Mouse (Mus musculus): ENCODE measurements around the gene Dedd2.

DNA sequence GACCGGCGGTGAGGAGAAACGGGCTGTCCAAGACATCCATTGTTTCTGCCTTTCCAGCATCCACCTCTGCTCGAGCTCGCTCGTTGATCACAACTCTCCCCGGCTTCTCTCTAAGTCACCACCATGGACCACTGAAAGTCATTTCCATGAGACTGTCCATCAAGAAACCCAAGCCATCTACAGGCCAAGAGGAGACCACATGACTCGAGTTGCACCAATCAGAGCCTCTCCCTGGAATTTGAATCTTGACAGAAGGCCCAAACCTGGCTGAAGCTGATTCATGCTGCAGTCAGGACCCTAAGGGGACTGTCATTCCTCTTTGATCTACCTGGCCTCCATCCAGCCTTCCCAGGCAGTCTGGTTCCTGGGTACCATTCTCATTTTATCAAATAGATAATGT is 28.3 kb downstream of the Dedd2 start:
- TF ChIP-seq POLR2A (IDR thresholded peaks at IDR 0.05; ENCODE audit: insufficient read length, low read depth), result no peak
- TF ChIP-seq E2F4 (IDR thresholded peaks at IDR 0.05; ENCODE audit: insufficient read depth), result no peak
- no peak for TF ChIP-seq MYOG (IDR thresholded peaks at IDR 0.05; ENCODE audit: control insufficient read depth in 1 of 3, insufficient read depth in 1 of 3, insufficient read length in 2 of 3, low read depth in 2 of 3)
- no peak for TF ChIP-seq MYOD1 (IDR thresholded peaks at IDR 0.05; ENCODE audit: control insufficient read depth in 1 of 3, insufficient read length in 2 of 3, low read depth in 2 of 3)
- no peak for TF ChIP-seq TCF12 (IDR thresholded peaks at IDR 0.05; ENCODE audit: insufficient read depth, poor library complexity, severe bottlenecking)
- TF ChIP-seq POLR2AphosphoS2 (IDR thresholded peaks at IDR 0.05; ENCODE audit: insufficient read length, low read depth), result no peak
- no peak for TF ChIP-seq USF1 (IDR thresholded peaks at IDR 0.05; ENCODE audit: low read depth)

Data from myocyte (in vitro differentiated cells).